Mouse (Mus musculus) myocyte (in vitro differentiated cells): ENCODE measurements around the gene Dpf1.

ENCODE experiments used
- E2F4 ChIP-seq: IDR thresholded peaks from one replicate; pipeline ENCODE4 v1.6.1; 2011; ENCODE audit warnings: mild to moderate bottlenecking, control low read depth, moderate library complexity; ENCODE audit not compliant: insufficient read depth
- MYOG ChIP-seq, 3 experiments: IDR thresholded peaks; one replicate each; pipeline ENCODE4 v1.6.1; 2011; ENCODE audit warnings: control low read depth in 2 of 3, low read depth in 2 of 3, mild to moderate bottlenecking in 2 of 3; ENCODE audit not compliant: insufficient read length in 2 of 3, control insufficient read depth in 1 of 3, insufficient read depth in 1 of 3
- POLR2A ChIP-seq: IDR thresholded peaks from one replicate; pipeline ENCODE4 v1.6.1; 2011; ENCODE audit warnings: low read depth, mild to moderate bottlenecking, control low read depth, moderate library complexity; ENCODE audit not compliant: insufficient read length
- POLR2AphosphoS2 ChIP-seq: IDR thresholded peaks from one replicate; pipeline ENCODE4 v1.6.1; 2011; ENCODE audit warnings: low read depth, control low read depth; ENCODE audit not compliant: insufficient read length
- TCF12 ChIP-seq: IDR thresholded peaks from one replicate; pipeline ENCODE4 v1.6.1; 2011; ENCODE audit warnings: mild to moderate bottlenecking, control low read depth; ENCODE audit not compliant: poor library complexity, insufficient read depth, severe bottlenecking
- USF1 ChIP-seq: IDR thresholded peaks from one replicate; pipeline ENCODE4 v1.6.1; 2011; ENCODE audit warnings: low read depth, mild to moderate bottlenecking, control low read depth, moderate library complexity

- TF ChIP-seq TCF12, result no peak
- no peak for TF ChIP-seq USF1
- TF ChIP-seq E2F4, result no peak
- no peak for TF ChIP-seq MYOG (IDR thresholded peaks at IDR 0.05; ENCODE audit: control insufficient read depth in 1 of 3, insufficient read depth in 1 of 3, insufficient read length in 2 of 3, low read depth in 2 of 3)
- TF ChIP-seq POLR2A, result no peak
- TF ChIP-seq POLR2AphosphoS2, result no peak
Measured at GRCm38 (mm10) chr7:29262151-29262550, 41.6 kb upstream of the Dpf1 start.
